Mouse (Mus musculus): ENCODE results near the gene Tac4.

- TF ChIP-seq ZNF384 (IDR thresholded peaks at IDR 0.05; ENCODE audit: low read depth, low read length) (no peak), EP300 (IDR thresholded peaks at IDR 0.05; ENCODE audit: low read length) (no peak), CTCF (conservative IDR thresholded peaks at IDR 0.05 in 1 of 2, IDR thresholded peaks at IDR 0.05 in 1 of 2; ENCODE audit: low read depth in 2 of 2, low read length in 2 of 2) (no peak), POLR2A (IDR thresholded peaks at IDR 0.05; ENCODE audit: low read depth, low read length) (no peak), MAZ (IDR thresholded peaks at IDR 0.05; ENCODE audit: low read depth, low read length) (no peak), ZKSCAN1 (IDR thresholded peaks at IDR 0.05; ENCODE audit: borderline replicate concordance, low read depth, low read length) (no peak), MAFK (IDR thresholded peaks at IDR 0.05; ENCODE audit: insufficient replicate concordance, low read length) (no peak), UBTF (IDR thresholded peaks at IDR 0.05; ENCODE audit: low read depth, low read length) (no peak), NELFE (IDR thresholded peaks at IDR 0.05; ENCODE audit: low read depth, low read length) (no peak), GABPA (IDR thresholded peaks at IDR 0.05; ENCODE audit: insufficient replicate concordance, low read depth, low read length) (no peak), CHD2 (IDR thresholded peaks at IDR 0.05; ENCODE audit: low read length) (no peak)
These were observed 7.2 kb upstream of the Tac4 start for GRCm38 (mm10) chr11:95254165-95254564.
